Mouse (Mus musculus) ovary, postnatal 14 days (tissue): ENCODE measurements around the gene Tob2.

Experiments used
- DNase-seq: peaks from one replicate; pipeline ENCODE4 v3.0.0; 2022; ENCODE audit warnings: low spot score

Tob2 gene

GRCm38 (mm10) chr15:81836966-81837920 is 21.4 kb downstream of the Tob2 start:
- DNase-seq: no peak

DNA sequence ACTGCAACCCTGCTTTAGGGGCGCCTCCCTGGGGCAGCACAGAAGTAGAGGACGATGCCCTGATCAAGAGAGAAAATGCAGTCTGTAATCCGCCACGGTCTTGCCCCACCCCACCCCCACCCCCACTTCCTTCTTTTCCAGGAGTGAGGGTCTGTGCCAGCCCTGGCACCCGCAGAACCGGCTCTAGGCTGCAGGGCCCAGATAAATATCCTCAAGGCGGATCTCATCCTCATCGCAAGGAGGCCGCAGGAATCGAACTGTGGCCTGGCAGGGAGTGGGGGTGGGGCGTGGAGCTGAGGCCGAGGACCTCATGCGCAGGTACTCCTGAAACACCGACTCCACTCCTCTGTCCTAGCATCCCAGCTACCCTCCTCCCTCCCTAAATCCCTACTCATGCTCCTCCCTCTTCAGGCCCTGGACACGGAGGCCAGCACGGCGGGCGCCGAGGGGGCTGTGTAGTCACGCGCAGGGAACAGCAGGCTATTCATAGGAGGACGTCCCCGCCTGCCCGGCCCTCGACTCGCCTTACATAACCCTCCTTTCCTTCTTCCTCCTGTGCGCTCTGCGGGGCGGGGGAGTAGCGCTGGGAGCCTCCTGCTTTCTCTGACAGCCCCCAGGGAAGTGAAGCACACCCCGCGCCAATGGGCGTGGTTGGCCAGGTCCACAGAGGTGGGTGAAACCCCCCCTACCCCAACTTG is 22.3 kb downstream of the Tob2 start:
- peak; percentile 69 for DNase-seq

GRCm38 (mm10) chr15:81835007-81835880 is 23.4 kb downstream of the Tob2 start:
- DNase-seq: no peak

DNA sequence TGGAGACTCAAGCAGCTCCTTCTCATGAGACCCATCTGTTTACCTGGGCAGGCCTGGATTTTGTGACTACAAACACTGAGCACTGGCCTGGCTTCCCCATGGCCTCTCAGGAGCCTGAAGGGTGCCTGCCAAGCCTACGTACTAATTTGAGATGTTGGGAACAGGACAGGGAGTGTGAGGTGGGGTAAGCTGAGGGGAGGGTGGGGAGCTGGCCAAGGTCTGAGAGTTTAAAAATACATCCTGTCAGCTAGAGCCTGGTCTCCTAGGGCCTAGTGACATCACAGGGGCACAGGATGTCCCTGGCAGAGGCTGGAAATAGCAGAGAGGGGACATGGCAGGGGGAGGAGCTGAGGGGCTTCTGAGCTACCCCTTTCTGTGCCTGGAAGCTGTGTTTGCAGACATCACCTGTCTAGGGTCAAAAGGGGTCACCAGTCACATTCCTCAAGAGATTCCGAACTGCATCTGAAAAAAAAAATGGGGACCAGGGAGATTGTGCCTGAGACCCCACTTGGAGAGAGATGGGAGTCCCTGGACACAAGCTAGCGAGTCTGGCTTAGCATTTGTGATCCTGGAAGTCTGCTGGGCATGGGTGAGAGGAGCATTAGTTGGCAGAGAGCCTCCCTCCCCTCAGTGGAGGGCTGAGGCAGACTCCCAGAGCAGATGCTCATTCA is 24.3 kb downstream of the Tob2 start:
- no peak for DNase-seq

DNA sequence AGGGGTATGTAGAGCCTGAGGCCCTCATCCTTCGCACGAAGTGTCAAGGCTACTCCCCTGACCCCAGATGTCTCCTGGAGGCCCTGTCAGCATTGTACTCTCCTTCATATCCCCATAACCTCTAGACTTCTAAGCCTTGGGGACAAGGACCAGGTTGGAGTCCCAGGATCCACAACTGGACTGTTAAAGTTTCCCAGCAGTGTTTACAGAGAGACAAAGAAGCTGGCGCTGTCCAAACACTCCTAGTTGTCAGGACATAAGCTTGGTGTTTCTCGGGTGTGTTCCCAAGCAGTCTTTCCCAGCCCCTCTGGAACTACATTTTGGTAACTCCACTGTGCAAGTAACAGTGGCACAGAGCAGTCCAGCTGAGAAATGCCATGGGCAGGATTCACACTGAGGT is 25.1 kb downstream of the Tob2 start:
- no peak for DNase-seq

DNA sequence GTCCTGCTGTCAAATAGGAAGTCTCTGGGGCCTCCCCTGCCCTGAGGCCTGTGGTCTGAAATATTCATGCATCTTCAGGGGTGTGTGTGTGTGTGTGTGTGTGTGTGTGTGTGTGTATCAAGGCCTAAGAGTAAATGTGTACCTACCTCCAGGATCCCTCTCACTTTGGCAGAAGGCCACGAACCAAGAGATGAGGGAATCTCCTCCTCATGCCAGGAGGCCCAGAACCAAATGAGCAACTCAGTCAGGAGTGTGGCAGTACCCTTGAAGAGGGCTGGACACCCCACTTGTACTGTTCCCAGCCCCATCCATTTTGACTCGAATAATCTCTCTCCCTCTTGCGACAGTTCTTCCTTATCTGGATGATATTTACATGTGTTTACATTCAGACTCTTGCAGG is 26.4 kb downstream of the Tob2 start:
- DNase-seq: no peak

DNA sequence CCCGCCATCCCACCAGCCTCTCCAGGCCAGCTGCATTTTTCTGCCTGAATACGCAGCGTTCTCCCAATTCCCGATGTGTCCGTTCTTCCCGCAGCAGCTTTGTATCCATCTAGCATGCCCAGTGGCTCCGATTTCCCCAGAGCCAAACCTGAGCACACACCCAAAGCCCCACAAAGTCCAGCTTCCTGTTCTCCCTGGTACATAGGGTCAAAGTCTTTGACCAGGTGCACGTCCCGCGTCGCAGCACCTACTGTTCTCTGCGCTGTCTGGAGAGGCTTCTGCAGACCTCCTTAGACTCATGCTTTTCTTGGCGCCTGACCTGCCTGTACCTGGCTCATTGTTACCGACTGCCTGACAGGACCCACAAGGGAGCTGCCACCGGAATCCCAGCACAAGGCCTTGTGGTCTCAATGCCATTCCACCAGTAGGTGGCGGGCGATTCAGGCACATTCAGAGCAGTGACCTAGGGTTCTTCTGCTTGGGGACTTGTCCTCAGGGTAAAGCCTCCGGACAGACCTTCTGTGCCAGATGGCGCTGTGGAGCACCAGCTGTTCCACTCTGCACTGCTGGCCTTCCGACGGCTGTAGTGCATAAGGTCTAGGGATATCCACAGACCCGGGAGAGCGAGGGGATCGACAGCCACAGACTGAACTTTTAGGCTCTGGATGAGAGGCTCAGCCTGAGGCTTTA is 27.3 kb downstream of the Tob2 start:
- peak; percentile 77 for DNase-seq

DNA sequence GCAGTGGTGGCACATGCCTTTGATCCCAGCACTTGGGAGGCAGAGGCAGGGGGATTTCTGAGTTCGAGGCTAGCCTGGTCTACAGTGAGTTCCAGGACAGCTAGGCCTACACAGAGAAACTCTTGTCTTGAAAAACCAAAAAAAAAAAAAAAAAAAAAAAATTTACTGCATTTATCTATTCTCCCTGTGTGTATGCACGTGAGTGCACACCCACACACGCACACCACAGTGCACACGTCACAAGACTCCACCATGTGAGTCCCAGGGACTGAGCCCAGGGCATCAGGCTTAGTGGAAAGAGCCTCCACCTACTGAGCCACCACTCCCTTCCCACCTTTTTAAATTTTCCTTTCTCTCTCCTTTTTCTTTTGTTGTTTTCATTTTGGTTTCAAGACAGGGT is 28.1 kb downstream of the Tob2 start:
- no peak for DNase-seq

GRCm38 (mm10) chr15:81829208-81829580 is 29.4 kb downstream of the Tob2 start:
- no peak for DNase-seq

GRCm38 (mm10) chr15:81828426-81829207 is 30.0 kb downstream of the Tob2 start:
- no peak for DNase-seq

DNA sequence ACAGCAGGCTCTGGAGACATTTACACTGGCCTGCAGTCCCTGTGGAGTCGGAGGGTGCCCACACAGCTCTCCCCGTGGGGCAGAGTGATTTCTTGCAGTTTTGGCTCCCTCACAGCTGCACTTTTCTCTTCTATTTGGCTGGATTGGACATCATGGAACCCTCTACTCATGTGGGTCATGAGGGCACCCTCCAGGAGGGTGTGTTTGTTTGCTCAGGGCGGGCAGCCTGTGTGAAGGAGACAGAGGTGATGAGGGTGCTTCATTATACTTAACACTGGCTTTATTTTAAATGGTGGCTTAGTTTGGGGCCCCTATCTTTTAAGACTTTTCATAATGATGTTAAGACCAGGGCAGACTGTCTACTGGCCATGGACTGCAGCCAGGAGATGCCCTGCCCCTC is 33.8 kb downstream of the Tob2 start:
- no peak for DNase-seq

- DNase-seq: no peak
Measured at GRCm38 (mm10) chr15:81822631-81823030, 36.0 kb downstream of the Tob2 start.

DNA sequence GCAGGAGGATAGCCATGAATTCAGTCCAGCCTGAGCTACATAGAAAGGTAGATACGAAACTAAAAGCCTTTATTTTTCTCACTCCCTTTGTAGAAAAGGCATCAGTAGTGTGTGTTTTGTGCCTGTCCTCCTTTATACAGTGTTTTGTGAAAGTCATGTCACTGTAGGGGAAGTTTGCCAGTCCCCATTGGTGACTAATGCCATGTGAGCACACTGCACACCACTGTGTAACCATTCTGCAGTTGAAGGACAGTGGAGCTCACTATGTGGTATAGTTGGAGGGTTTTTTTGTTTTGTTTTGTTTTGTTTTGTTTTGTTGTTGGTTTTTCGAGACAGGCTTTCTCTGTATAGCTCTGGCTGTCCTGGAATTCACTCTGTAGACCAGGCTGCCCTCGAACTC is 40.2 kb downstream of the Tob2 start:
- no peak for DNase-seq

DNA sequence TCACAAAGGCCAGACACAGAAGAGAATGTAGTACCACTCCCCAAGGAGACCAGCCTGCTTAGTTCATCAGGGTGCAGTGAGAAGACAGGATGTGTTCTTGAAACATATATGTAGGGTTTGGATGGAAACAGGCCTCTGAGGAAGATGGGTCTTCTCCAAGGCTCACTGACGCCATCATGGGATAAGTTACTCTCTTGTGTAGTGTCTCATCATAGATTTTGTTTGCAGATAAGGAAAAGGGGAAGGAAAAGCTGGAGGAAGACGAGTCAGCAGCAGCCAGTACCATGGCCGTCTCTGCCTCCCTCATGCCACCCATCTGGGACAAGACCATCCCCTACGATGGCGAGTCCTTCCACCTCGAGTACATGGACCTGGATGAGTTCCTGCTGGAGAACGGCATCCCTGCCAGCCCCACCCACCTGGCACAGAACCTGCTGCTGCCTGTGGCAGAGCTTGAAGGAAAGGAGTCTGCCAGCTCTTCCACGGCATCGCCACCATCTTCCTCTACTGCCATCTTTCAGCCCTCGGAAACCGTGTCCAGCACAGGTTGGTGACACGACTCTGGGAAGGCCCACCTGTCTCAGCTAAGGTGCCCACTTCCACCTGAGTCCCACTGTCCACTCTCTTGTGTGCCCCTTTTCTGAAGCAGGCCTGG is 43.8 kb downstream of the Tob2 start:
- DNase-seq: no peak

DNA sequence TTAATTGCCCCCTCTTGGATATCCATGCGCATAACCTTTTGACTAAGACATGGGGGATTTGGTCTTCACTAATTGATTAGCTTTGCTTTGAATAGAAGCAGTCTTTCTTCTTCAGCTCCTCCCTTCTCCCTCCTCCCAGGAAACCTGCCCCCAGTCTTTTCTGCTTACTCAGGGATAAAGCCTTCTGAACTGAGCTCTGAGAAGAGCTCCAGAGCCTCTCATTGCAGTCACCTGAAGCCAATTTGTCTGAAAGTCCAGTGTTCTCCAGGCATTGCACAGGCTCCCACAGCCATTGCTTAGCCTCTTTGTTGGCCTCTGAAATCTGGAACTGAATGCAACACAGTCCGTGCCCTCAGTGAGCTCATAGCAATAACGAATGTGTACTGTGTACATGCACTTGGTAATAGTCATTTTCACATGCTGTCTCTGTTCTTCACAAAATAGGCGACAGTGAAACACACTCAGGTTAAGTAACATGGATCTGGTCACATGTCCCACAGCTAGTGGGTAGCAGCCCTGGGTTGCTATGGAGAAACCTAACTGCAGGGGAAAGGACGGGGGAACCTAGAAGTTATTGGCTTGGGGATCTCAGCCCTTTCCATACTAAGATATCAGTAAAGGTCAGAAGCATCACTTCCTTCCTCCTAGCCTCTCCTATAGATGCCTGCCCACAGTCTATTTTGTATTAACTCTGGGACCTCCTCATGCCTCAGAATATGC is 44.5 kb downstream of the Tob2 start:
- DNase-seq: no peak

- no peak for DNase-seq
Measured at GRCm38 (mm10) chr15:81812696-81813631, 45.6 kb downstream of the Tob2 start.

GRCm38 (mm10) chr15:81812287-81812686 is 46.3 kb downstream of the Tob2 start:
- no peak for DNase-seq

DNA sequence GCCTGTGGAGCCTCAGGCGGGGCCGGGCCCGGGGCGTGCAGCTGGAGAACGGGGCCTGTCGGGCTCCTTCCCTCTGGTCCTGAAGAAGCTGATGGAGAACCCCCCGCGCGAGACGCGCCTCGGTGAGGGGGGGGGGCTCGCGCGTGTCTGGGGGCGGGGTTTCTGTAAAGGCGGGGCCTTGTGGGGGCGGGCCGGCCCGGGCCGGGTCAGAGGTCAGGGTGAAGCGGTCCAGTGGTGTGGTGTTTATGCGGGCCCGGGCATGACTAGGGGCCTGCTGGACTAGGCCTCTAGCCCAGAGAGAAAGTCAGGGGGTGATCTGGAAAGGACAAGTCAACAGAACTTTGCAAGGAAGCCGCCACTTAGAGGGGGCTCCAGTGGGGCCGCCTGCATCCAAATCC is 47.0 kb downstream of the Tob2 start:
- DNase-seq: no peak
